Mouse (Mus musculus) ovary, adult 18-20 months (tissue): ENCODE results near the gene Slc1a5.

Experiments used
- DNase-seq: peaks from one replicate; pipeline ENCODE4 v3.0.0; 2022; ENCODE audit warnings: low spot score, mixed read lengths

Gene Slc1a5

GRCm38 (mm10) chr7:16780825-16781554, at the start of gene Slc1a5:
Slc1a5 (plus strand) TSS chr7:16781340.
- DNase-seq: peak; percentile 83

- DNase-seq: no peak
Measured at GRCm38 (mm10) chr7:16731893-16732422, 49.2 kb upstream of the Slc1a5 start.

- DNase-seq: no peak
Measured at GRCm38 (mm10) chr7:16737606-16738072, 43.5 kb upstream of the Slc1a5 start.

- peak; percentile 96 for DNase-seq
Measured at GRCm38 (mm10) chr7:16738073-16738696, 43.0 kb upstream of the Slc1a5 start, which contains the start of gene Ap2s1. Ap2s1 (plus strand) TSS chr7:16738410.

- DNase-seq: no peak
Measured at GRCm38 (mm10) chr7:16739056-16739604, 42.0 kb upstream of the Slc1a5 start.

- DNase-seq: no peak
Measured at GRCm38 (mm10) chr7:16745373-16745772, 35.8 kb upstream of the Slc1a5 start.

GRCm38 (mm10) chr7:16746093-16746492, 35.0 kb upstream of the Slc1a5 start:
- DNase-seq: no peak

GRCm38 (mm10) chr7:16747656-16748055, 33.5 kb upstream of the Slc1a5 start:
- DNase-seq: no peak

GRCm38 (mm10) chr7:16752016-16752415, 29.1 kb upstream of the Slc1a5 start:
- no peak for DNase-seq

- no peak for DNase-seq
Measured at GRCm38 (mm10) chr7:16755362-16756017, 25.6 kb upstream of the Slc1a5 start.

- no peak for DNase-seq
Measured at GRCm38 (mm10) chr7:16758872-16759574, 22.1 kb upstream of the Slc1a5 start.

- DNase-seq: no peak
Measured at GRCm38 (mm10) chr7:16760292-16760691, 20.8 kb upstream of the Slc1a5 start.

GRCm38 (mm10) chr7:16761005-16761481, 20.1 kb upstream of the Slc1a5 start:
- peak; percentile 34 for DNase-seq

GRCm38 (mm10) chr7:16761630-16762029, 19.5 kb upstream of the Slc1a5 start:
- no peak for DNase-seq

GRCm38 (mm10) chr7:16763463-16764218, 17.5 kb upstream of the Slc1a5 start:
- no peak for DNase-seq

- DNase-seq: no peak
Measured at GRCm38 (mm10) chr7:16766443-16766842, 14.7 kb upstream of the Slc1a5 start.

GRCm38 (mm10) chr7:16775888-16776287, 5.3 kb upstream of the Slc1a5 start:
- DNase-seq: no peak

- peak; percentile 39 for DNase-seq
Measured at GRCm38 (mm10) chr7:16780076-16780475, 1.1 kb upstream of the Slc1a5 start.

GRCm38 (mm10) chr7:16781555-16781815, 345 bp downstream of the Slc1a5 start:
- no peak for DNase-seq

GRCm38 (mm10) chr7:16781816-16782554, 845 bp downstream of the Slc1a5 start:
- DNase-seq: no peak
